Mouse (Mus musculus): ENCODE results near the gene Rhbdd3. TPM values are rescaled to one million over a fixed set of nuclear protein-coding genes. Genes with fewer than 3 reads are reported as not detected.

The Rhbdd3 gene
- polyA plus RNA-seq, 1 experiment from 2014 or later: 29.0 TPM

GRCm38 (mm10) chr11:5150416-5151246 lies 51.9 kb downstream of the Rhbdd3 start:
- peak overlapping the region; percentile 85; the same call in 1 of the 2 replicates for H3K27ac ChIP-seq (ENCODE audit: low read depth, low read length)

DNA sequence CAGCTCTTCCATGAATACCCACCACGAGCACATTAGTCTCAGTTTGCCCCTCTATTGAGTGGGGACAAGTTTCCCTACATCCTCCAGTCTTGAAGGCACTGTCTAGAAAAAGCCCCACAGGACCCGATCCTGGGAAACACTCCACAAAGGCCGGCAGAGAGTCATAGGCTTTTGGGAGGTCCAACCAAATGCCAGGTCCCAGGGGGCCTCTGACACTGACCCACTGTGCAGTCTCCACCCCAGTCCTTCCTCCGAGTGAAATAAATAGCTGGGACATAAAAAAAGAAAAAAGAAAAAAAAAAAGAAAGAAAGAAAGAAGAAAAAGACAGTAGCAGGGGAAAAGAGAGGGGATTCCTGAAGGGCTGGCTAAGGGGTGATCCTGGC lies 52.5 kb downstream of the Rhbdd3 start:
- Histone ChIP-seq H3K9me3 (ENCODE audit: control insufficient read depth, low read length) (no peaks in the 10 kb centered on the region), H3K27ac (ENCODE audit: low read depth, low read length) (peak overlapping the region; percentile 85), H3K27me3 (ENCODE audit: control insufficient read depth, insufficient read depth, low read length) (no peaks in the 10 kb centered on the region; the same call in 1 of the 2 replicates), H3K4me1 (ENCODE audit: control insufficient read depth, insufficient read depth, low read length) (peaks cover 63% of the 10 kb centered on the region), H3K4me2 (replicated peaks; ENCODE audit: low read depth, low read length) (peak overlapping the region; percentile 85), H3K36me3 (ENCODE audit: control insufficient read depth, insufficient read depth, low read length) (no peaks in the 10 kb centered on the region), H3K9ac (ENCODE audit: low read depth, low read length) (peak overlapping the region; percentile 85), H3K4me3 (ENCODE audit: low read length) (peak overlapping the region; percentile 69)
- no peak for ATAC-seq (ENCODE audit: low FRiP score, low TSS enrichment)
- 27% methylated on average over 4 of the region's 4 CpGs for WGBS

More at GRCm38 (mm10) chr11:5150416-5151246, 51.9 kb downstream of the Rhbdd3 start:
- H3K9me3 ChIP-seq (ENCODE audit: control insufficient read depth, low read length): no peaks in the 10 kb centered on the region
- 50% methylated on average over 9 of the region's 9 CpGs for WGBS
- peak overlapping the region; percentile 69 for H3K4me3 ChIP-seq (ENCODE audit: low read length)
- no peaks in the 10 kb centered on the region for H3K36me3 ChIP-seq (ENCODE audit: control insufficient read depth, insufficient read depth, low read length)
- H3K9ac ChIP-seq (ENCODE audit: low read depth, low read length): peak overlapping the region; percentile 85
- no peaks in the 10 kb centered on the region; the same call in 1 of the 2 replicates for H3K27me3 ChIP-seq (ENCODE audit: control insufficient read depth, insufficient read depth, low read length)
- peak overlapping the region; percentile 85 for H3K4me2 ChIP-seq (replicated peaks; ENCODE audit: low read depth, low read length)
- no peak for ATAC-seq (ENCODE audit: low FRiP score, low TSS enrichment)
- H3K4me1 ChIP-seq (ENCODE audit: control insufficient read depth, insufficient read depth, low read length): peaks cover 63% of the 10 kb centered on the region

- Histone ChIP-seq H3K9me3 (ENCODE audit: control insufficient read depth, low read length) (no peaks in the 10 kb centered on the region), H3K9ac (ENCODE audit: low read depth, low read length) (peak within 1 kb of the TSS; percentile 85), H3K4me3 (ENCODE audit: low read length) (peak within 1 kb of the TSS; percentile 69), H3K4me2 (replicated peaks; ENCODE audit: low read depth, low read length) (peak within 1 kb of the TSS; percentile 85), H3K4me1 (ENCODE audit: control insufficient read depth, insufficient read depth, low read length) (peaks cover 67% of the 10 kb centered on the region), H3K27me3 (ENCODE audit: control insufficient read depth, insufficient read depth, low read length) (no peaks in the 10 kb centered on the region; the same call in 1 of the 2 replicates), H3K27ac (ENCODE audit: low read depth, low read length) (peak within 1 kb of the TSS; percentile 85), H3K36me3 (ENCODE audit: control insufficient read depth, insufficient read depth, low read length) (no peaks in the 10 kb centered on the region)
- under 1% methylated on average over 40 of the region's 53 CpGs for WGBS
- ATAC-seq (ENCODE audit: low FRiP score, low TSS enrichment): peak; percentile 22
Observed at GRCm38 (mm10) chr11:5151680-5152337, 53.1 kb downstream of the Rhbdd3 start, which contains the start of gene Emid1. Gene Emid1, minus strand, starts transcription at chr11:5152257.

DNA sequence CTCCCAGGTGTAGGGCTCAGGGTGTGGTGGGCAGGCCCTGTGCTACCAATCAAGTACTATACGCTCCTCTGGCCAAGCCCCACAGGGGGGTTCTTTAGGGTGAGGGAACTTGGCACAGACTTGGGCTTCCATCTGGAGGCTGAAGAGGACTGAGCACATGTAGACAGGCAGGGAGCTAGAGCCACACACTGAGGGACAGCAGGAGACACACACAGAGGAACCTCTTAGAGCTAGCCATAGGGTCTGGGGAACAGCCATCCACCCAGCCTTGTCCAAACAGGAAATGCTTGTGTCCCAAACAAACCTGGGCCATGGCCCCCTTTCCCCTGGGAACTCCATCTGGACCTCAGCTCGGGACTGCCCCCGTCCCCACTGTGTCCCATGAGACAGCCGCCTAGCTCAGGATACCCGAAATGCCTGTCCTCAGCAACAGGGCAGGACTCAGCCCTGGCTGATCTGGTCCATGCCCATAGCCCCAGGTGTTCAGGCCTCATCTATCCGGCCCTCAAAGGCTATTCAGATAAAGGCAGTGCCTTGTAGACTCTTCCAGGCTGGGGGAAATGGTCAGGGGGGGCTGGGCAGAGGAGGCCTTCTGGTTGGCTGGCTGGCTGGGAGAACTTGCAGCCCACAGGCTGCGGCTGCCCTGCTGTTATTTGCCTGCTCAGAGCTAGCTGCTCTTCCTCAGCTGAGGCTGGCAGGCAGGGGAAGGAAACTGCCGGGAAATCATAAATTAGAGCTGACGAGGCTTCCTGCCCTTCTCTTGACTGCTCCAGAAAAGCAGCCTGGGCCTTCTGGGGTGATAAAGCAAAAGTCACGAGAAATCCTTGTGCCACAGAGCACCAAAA lies 56.5 kb downstream of the Rhbdd3 start:
- WGBS: 28% methylated on average over 10 of the region's 10 CpGs
- ATAC-seq (ENCODE audit: low FRiP score, low TSS enrichment): peak; percentile 33
- Histone ChIP-seq H3K9ac (ENCODE audit: low read depth, low read length) (no peak overlapping the region; the same call in 1 of the 2 replicates), H3K36me3 (ENCODE audit: control insufficient read depth, insufficient read depth, low read length) (no peaks in the 10 kb centered on the region), H3K9me3 (ENCODE audit: control insufficient read depth, low read length) (no peaks in the 10 kb centered on the region), H3K27ac (ENCODE audit: low read depth, low read length) (peak overlapping the region; percentile 81), H3K4me1 (ENCODE audit: control insufficient read depth, insufficient read depth, low read length) (peaks cover 41% of the 10 kb centered on the region), H3K4me2 (replicated peaks; ENCODE audit: low read depth, low read length) (no peak overlapping the region), H3K4me3 (ENCODE audit: low read length) (no peak overlapping the region), H3K27me3 (ENCODE audit: control insufficient read depth, insufficient read depth, low read length) (no peaks in the 10 kb centered on the region; the same call in 1 of the 2 replicates)

Other genes starting within 250 kb of the Rhbdd3 start
- 21.6 and 48.1 TPM in 2 replicates for gene Nf2, start 249.4 kb upstream of the Rhbdd3 start, polyA plus RNA-seq (2014; fragmentation: Nextera tagmentation; extraction: Ambion mirVana)
- 56.4 and 67.4 TPM in 2 replicates for gene Nipsnap1, start 225.0 kb upstream of the Rhbdd3 start, polyA plus RNA-seq (2014; fragmentation: Nextera tagmentation; extraction: Ambion mirVana)
- gene Thoc5, start 203.6 kb upstream of the Rhbdd3 start, polyA plus RNA-seq (2014; fragmentation: Nextera tagmentation; extraction: Ambion mirVana): 39.4 and 47.1 TPM in 2 replicates
- gene Nefh, start 150.9 kb upstream of the Rhbdd3 start, polyA plus RNA-seq (2014; fragmentation: Nextera tagmentation; extraction: Ambion mirVana): 0.22 and 0.23 TPM in 2 replicates
- gene Ap1b1, start 112.1 kb upstream of the Rhbdd3 start, polyA plus RNA-seq (2014; fragmentation: Nextera tagmentation; extraction: Ambion mirVana): 35.1 and 62.6 TPM in 2 replicates
- gene Rasl10a, start 40.8 kb upstream of the Rhbdd3 start, polyA plus RNA-seq (2014; fragmentation: Nextera tagmentation; extraction: Ambion mirVana): 4.1 and 4.6 TPM in 2 replicates
- gene Gas2l1, start 33.6 kb upstream of the Rhbdd3 start, polyA plus RNA-seq (2014; fragmentation: Nextera tagmentation; extraction: Ambion mirVana): 30.2 and 47.3 TPM in 2 replicates
- 506 and 517 TPM in 2 replicates for gene Ewsr1, start 340 bp downstream of the Rhbdd3 start, polyA plus RNA-seq (2014; fragmentation: Nextera tagmentation; extraction: Ambion mirVana)
- gene Emid1, start 53.3 kb downstream of the Rhbdd3 start, polyA plus RNA-seq (2014; fragmentation: Nextera tagmentation; extraction: Ambion mirVana): 141 and 178 TPM in 2 replicates
- 7.8 and 17.2 TPM in 2 replicates for gene Kremen1, start 162.6 kb downstream of the Rhbdd3 start, polyA plus RNA-seq (2014; fragmentation: Nextera tagmentation; extraction: Ambion mirVana)